Mouse (Mus musculus): ENCODE measurements around the gene Hmgb4. TPM values are rescaled to one million over a fixed set of nuclear protein-coding genes. Genes with fewer than 3 reads are reported as not detected.

The Hmgb4 gene
- polyA plus RNA-seq (2012; ENCODE audit: insufficient read depth, low replicate concordance) = not detected in 2 replicates

GRCm38 (mm10) chr4:128260907-128261560, at the start of gene Hmgb4:
Hmgb4 (minus strand) TSS chr4:128260957.
- TF ChIP-seq GATA1 (IDR thresholded peaks at IDR 0.05; ENCODE audit: borderline replicate concordance, low read length) (no peak), FLI1 (IDR thresholded peaks at IDR 0.05; ENCODE audit: low read length) (no peak)
- Histone ChIP-seq H3K36me3 (replicated peaks; ENCODE audit: low read length) (no peaks in the 10 kb centered on the region), H3K27me3 (replicated peaks) (no peaks in the 10 kb centered on the region), H3K4me3 (replicated peaks) (no peak within 1 kb of the TSS), H3K9me3 (peaks cover 50% of the 10 kb centered on the region), H3K4me1 (no peaks in the 10 kb centered on the region; the same call in 1 of the 2 replicates)

DNA sequence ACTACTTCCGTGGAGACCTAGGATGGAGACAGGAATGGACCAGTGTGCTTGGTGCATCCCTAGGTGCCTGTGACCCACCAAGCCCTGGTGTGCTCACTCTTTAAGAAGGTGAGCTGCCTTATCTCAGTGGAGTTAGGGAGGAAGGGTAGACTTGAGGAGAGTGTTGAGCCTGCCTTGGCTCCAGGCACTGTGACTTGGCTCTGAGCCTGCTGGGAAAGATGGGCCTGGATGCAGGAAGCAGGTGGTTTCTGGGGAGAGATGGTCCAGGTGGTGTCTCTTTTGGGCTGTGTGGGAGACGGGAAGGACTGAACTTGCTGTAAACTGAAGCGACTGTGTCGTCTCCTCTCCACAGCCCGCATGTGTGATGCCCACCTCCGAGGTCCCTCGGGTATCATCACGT, 45.3 kb upstream of the Hmgb4 start:
- Histone ChIP-seq H3K36me3 (replicated peaks; ENCODE audit: low read length) (no peaks in the 10 kb centered on the region), H3K27me3 (replicated peaks) (no peaks in the 10 kb centered on the region), H3K9me3 (peaks cover 7% of the 10 kb centered on the region), H3K4me1 (no peaks in the 10 kb centered on the region), H3K4me3 (replicated peaks) (no peak overlapping the region)
- TF ChIP-seq GATA1 (IDR thresholded peaks at IDR 0.05; ENCODE audit: borderline replicate concordance, low read length) (no peak), FLI1 (IDR thresholded peaks at IDR 0.05; ENCODE audit: low read length) (no peak)

DNA sequence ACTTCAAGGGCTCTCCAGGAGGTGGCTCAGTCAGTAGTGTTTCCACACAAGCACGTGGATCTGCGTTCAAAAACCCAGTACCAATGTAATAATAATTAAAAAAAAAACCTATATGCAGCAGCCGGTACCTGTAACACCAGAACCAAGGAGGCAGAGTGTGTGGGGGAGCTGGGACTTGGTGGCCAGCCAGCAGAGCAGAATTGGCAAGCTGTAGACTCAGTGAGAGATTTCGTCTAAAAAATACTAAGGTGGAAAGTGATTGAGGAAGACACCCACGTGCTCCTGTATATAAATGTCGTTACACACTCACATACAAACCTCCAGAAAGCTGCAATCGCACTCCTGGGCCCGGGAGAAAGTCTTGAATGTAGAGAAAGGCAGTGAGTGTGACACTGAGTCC, 43.3 kb upstream of the Hmgb4 start:
- H3K4me1 ChIP-seq = no peaks in the 10 kb centered on the region
- H3K36me3 ChIP-seq (replicated peaks; ENCODE audit: low read length) = no peaks in the 10 kb centered on the region
- H3K9me3 ChIP-seq = peaks cover 7% of the 10 kb centered on the region
- no peak for TF ChIP-seq FLI1 (IDR thresholded peaks at IDR 0.05; ENCODE audit: low read length)
- no peaks in the 10 kb centered on the region for H3K27me3 ChIP-seq (replicated peaks)
- no peak overlapping the region for H3K4me3 ChIP-seq (replicated peaks)

DNA sequence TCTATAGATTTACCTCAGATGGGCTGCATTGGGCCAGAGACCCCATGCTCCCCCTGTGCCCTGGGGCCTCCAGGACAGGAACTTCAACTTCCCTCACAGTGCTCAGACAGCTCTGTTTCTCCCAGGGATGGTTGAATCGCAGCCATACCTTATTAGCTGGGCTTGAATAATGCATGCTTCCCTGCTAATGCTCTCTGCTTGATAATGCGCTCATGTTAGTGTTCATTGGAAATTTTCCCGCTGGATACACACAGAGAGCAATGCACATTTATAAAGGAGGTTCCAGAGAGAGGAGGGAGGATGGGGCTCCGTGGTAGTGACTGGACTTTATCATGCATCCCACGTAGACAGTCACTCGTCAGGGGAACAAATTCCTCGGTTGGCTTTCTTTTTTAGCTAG, 27.3 kb upstream of the Hmgb4 start:
- Histone ChIP-seq H3K4me3 (replicated peaks) (no peak overlapping the region), H3K9me3 (peaks cover 38% of the 10 kb centered on the region), H3K36me3 (replicated peaks; ENCODE audit: low read length) (no peaks in the 10 kb centered on the region), H3K27me3 (replicated peaks) (no peaks in the 10 kb centered on the region), H3K4me1 (no peaks in the 10 kb centered on the region)
- no peak for TF ChIP-seq FLI1 (IDR thresholded peaks at IDR 0.05; ENCODE audit: low read length)
- TF ChIP-seq GATA1 (IDR thresholded peaks at IDR 0.05; ENCODE audit: borderline replicate concordance, low read length) = no peak

DNA sequence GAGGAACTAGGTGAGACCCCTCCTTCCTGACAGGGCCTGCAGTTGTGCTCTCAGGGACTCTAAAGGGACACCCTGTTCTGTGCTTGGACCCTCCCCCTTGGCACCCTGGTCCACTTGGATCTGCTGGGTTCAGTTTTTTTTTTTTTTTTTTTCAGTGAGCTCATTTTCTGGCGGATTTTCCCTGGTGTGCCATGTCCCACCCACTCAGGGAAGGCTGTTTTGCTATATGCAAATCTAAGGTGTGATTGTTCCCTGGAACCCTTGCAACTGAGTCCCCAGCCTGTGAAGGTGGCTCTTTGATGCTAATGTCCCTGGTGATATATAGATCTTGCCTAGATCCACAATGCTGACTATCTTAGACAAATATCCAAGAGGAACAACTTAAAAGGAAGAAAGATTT, 24.3 kb upstream of the Hmgb4 start:
- no peak overlapping the region for H3K4me3 ChIP-seq (replicated peaks)
- TF ChIP-seq FLI1 (IDR thresholded peaks at IDR 0.05; ENCODE audit: low read length) = no peak
- no peak for TF ChIP-seq GATA1 (IDR thresholded peaks at IDR 0.05; ENCODE audit: borderline replicate concordance, low read length)
- H3K4me1 ChIP-seq = no peaks in the 10 kb centered on the region
- peaks cover 31% of the 10 kb centered on the region for H3K9me3 ChIP-seq
- H3K36me3 ChIP-seq (replicated peaks; ENCODE audit: low read length) = no peaks in the 10 kb centered on the region
- no peaks in the 10 kb centered on the region for H3K27me3 ChIP-seq (replicated peaks)

- Histone ChIP-seq H3K4me3 (replicated peaks) (no peak overlapping the region), H3K4me1 (no peaks in the 10 kb centered on the region), H3K36me3 (replicated peaks; ENCODE audit: low read length) (no peaks in the 10 kb centered on the region), H3K27me3 (replicated peaks) (no peaks in the 10 kb centered on the region), H3K9me3 (peaks cover 21% of the 10 kb centered on the region; the same call in 1 of the 2 replicates)
- TF ChIP-seq GATA1 (IDR thresholded peaks at IDR 0.05; ENCODE audit: borderline replicate concordance, low read length) = no peak
- no peak for TF ChIP-seq FLI1 (IDR thresholded peaks at IDR 0.05; ENCODE audit: low read length)
Measured at GRCm38 (mm10) chr4:128275586-128275985, 14.8 kb upstream of the Hmgb4 start.

DNA sequence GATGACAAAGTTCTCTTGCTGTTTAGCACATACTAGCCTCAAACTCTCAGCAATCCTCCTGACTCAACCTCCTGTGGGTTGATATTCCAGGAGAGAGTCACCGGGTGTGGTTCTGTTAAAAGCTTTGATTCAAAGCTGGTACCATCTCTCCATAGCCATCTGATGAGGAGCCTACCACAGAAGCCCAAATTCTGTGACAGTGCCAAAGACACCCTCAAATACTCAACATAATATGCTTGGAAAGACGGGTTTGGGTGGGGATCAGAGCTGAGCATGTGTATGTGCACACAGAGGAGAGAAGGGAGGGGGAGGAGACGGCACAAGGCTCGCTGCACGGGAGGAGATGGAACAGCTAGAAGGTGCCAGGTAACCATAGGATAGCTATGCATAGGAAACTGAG, 14.4 kb upstream of the Hmgb4 start:
- Histone ChIP-seq H3K36me3 (replicated peaks; ENCODE audit: low read length) (no peaks in the 10 kb centered on the region), H3K4me3 (replicated peaks) (no peak overlapping the region), H3K4me1 (no peaks in the 10 kb centered on the region), H3K9me3 (peaks cover 22% of the 10 kb centered on the region; the same call in 1 of the 2 replicates), H3K27me3 (replicated peaks) (no peaks in the 10 kb centered on the region)
- TF ChIP-seq GATA1 (IDR thresholded peaks at IDR 0.05; ENCODE audit: borderline replicate concordance, low read length) = no peak

DNA sequence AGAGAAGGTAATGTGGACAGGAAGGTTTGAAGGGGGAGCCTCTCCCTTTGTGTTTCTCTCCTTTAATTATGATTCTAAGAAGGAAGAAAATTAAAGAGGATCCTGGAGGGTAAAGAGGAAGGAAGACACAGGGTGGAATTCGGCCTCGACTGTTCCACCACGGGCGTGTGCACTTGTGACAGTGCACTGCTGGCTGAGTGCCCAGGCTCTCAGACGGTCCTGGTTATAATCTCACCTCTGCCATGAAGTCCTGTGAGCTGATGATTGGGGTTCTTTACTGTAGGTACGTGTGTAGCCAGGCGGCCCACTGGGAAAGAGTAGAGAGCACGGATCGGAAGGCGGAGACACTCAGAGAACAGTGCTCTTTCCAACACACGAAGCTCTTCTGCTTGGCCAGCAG, 12.4 kb upstream of the Hmgb4 start:
- Histone ChIP-seq H3K4me3 (replicated peaks) (peak overlapping the region; percentile 24), H3K9me3 (peaks cover 39% of the 10 kb centered on the region)

DNA sequence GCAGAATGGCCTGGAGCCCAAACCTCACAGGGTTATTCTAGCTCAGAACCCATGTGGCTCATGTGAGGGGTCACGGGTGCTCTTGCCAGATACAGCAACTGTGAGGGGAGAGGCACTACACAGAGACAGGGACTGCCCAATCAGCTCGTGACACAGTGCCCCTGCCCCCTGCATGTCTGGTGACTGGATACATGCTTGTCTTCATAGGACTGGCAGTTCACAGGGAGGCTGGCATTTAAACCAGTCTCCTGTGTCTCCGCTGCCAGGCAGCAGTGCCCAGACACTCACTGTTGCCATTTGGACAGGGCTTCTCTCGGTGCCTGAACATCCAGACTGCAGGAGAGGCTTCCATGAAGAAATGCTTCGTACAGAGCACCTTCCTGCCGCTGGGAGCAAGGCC, 11.7 kb upstream of the Hmgb4 start:
- Histone ChIP-seq H3K4me3 (replicated peaks) (peak overlapping the region; percentile 64), H3K9me3 (peaks cover 45% of the 10 kb centered on the region), H3K4me1 (no peaks in the 10 kb centered on the region), H3K36me3 (replicated peaks; ENCODE audit: low read length) (no peaks in the 10 kb centered on the region), H3K27me3 (replicated peaks) (no peaks in the 10 kb centered on the region)
- no peak for TF ChIP-seq FLI1 (IDR thresholded peaks at IDR 0.05; ENCODE audit: low read length)
- no peak for TF ChIP-seq GATA1 (IDR thresholded peaks at IDR 0.05; ENCODE audit: borderline replicate concordance, low read length)

More for the DNA sequence above, 12.4 kb upstream of the Hmgb4 start:
- Histone ChIP-seq H3K36me3 (replicated peaks; ENCODE audit: low read length) (no peaks in the 10 kb centered on the region), H3K4me1 (no peaks in the 10 kb centered on the region), H3K27me3 (replicated peaks) (no peaks in the 10 kb centered on the region)
- TF ChIP-seq GATA1 (IDR thresholded peaks at IDR 0.05; ENCODE audit: borderline replicate concordance, low read length) (no peak), FLI1 (IDR thresholded peaks at IDR 0.05; ENCODE audit: low read length) (no peak)

DNA sequence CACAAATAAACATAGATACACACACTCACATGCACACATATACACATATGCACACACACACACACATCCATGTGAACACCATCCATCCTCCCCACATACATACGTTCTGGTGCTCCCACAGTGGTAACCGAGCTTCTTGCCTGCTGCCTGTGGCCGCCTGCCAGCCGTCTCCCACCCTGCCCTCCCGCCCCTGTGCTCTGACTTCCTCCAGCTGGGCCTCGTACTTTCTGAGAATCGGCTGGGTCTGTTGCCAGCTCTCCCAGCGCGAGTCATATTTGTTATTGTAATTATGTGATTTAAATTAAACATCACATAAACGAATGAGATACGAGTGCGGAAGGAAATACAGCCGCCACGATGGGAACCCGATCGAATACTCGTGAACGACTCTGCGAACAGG, 10.2 kb upstream of the Hmgb4 start:
- Histone ChIP-seq H3K9me3 (peaks cover 61% of the 10 kb centered on the region), H3K4me3 (replicated peaks) (peak overlapping the region; percentile 62), H3K27me3 (replicated peaks) (no peaks in the 10 kb centered on the region), H3K4me1 (no peaks in the 10 kb centered on the region; the same call in 1 of the 2 replicates), H3K36me3 (replicated peaks; ENCODE audit: low read length) (no peaks in the 10 kb centered on the region)
- TF ChIP-seq GATA1 (IDR thresholded peaks at IDR 0.05; ENCODE audit: borderline replicate concordance, low read length) = no peak
- no peak for TF ChIP-seq FLI1 (IDR thresholded peaks at IDR 0.05; ENCODE audit: low read length)

Measured in megakaryocyte, embryonic 14.5 days (primary cell).